Mouse (Mus musculus) limb, embryonic 14.5 days (tissue): Measurements from ENCODE around the gene Casp6. TPM values are rescaled to one million over a fixed set of nuclear protein-coding genes. Genes with fewer than 3 reads are reported as not detected.

Source experiments
- ATAC-seq: fragments of 200-750 bp; cut with Nextera tagmentation; 2 replicates; pipeline ENCODE4 v1.8.0; 2017; ENCODE audit warnings: low read depth, moderate number of reproducible peaks, moderate TSS enrichment; ENCODE audit not compliant: low FRiP score
- DNase-seq: peaks from one replicate; pipeline ENCODE4 v3.0.0-alpha.2; 2015; ENCODE audit warnings: low spot score
- H3K27ac ChIP-seq: fragments of 300-500 bp; sonication (generic); replicated peaks from 2 replicates; pipeline ENCODE4 v1.5.1; 2014; ENCODE audit warnings: low read depth, mild to moderate bottlenecking, low read length, moderate library complexity, mixed read lengths
- H3K27me3 ChIP-seq: fragments of 300-500 bp; sonication (generic); 2 replicates; pipeline ENCODE4 v1.6.1; 2014; ENCODE audit warnings: low read length, mixed read lengths; ENCODE audit not compliant: control insufficient read depth, insufficient read depth
- H3K36me3 ChIP-seq: fragments of 300-500 bp; sonication (generic); 2 replicates; pipeline ENCODE4 v1.6.1; 2014; ENCODE audit warnings: mild to moderate bottlenecking, low read length, moderate library complexity, mixed read lengths; ENCODE audit not compliant: control insufficient read depth, insufficient read depth
- H3K4me1 ChIP-seq: fragments of 300-500 bp; sonication (generic); 2 replicates; pipeline ENCODE4 v1.6.1; 2014; ENCODE audit warnings: antibody characterized with exemption, low read length, mixed read lengths; ENCODE audit not compliant: control insufficient read depth, insufficient read depth
- H3K4me2 ChIP-seq: fragments of 300-500 bp; sonication (generic); replicated peaks from 2 replicates; pipeline ENCODE4 v1.6.1; 2014; ENCODE audit warnings: low read depth, mild to moderate bottlenecking, low read length, moderate library complexity; ENCODE audit not compliant: severe bottlenecking
- H3K4me3 ChIP-seq: fragments of 300-500 bp; sonication (generic); replicated peaks from 2 replicates; pipeline ENCODE4 v1.5.1; 2014; ENCODE audit warnings: low read length
- H3K9ac ChIP-seq: fragments of 300-500 bp; sonication (generic); 2 replicates; pipeline ENCODE4 v1.6.1; 2014; ENCODE audit warnings: mild to moderate bottlenecking, low read depth, low read length, moderate library complexity; ENCODE audit not compliant: severe bottlenecking
- H3K9me3 ChIP-seq: fragments of 300-500 bp; sonication (generic); 2 replicates; pipeline ENCODE4 v1.6.1; 2016; ENCODE audit warnings: low read length; ENCODE audit not compliant: control insufficient read depth
- POLR2A ChIP-seq: fragments of 200-500 bp; IDR thresholded peaks from 2 replicates; pipeline ENCODE4 v1.8.0; 2012; ENCODE audit warnings: inconsistent platforms, mild to moderate bottlenecking, moderate library complexity, borderline replicate concordance; ENCODE audit not compliant: insufficient read depth, insufficient read length; ENCODE audit errors: extremely low read depth
- WGBS: fragments of 180-500 bp; shearing (Covaris S2); extraction: QIAGEN DNeasy Blood & Tissue Kit; methylation state at CpG from one replicate; pipeline ENCODE4 v1.1.7; 2014; 5-methylcytosine and 5-hydroxymethylcytosine counted together
- polyA plus RNA-seq, 2 experiments: library from polyadenylated mRNA; depleted of rRNA in 1 of 2; stranded (reverse) in 1 of 2; unstranded in 1 of 2; fragments of >200 nt; fragmentation: Nextera tagmentation in 1 of 2; extraction: Ambion mirVana in 1 of 2; gene quantifications; 2 replicates each; pipeline versions ENCODE4 v1.2.1 to v1.2.3; 2012 to 2014

Casp6 gene
- polyA plus RNA-seq, 2 experiments, result 54.9 to 61.4 TPM

- Histone ChIP-seq H3K9me3 (no peaks in the 10 kb centered on the region), H3K4me3 (no peak overlapping the region), H3K4me2 (no peak overlapping the region), H3K9ac (no peak overlapping the region), H3K36me3 (no peaks in the 10 kb centered on the region), H3K27me3 (no peaks in the 10 kb centered on the region), H3K4me1 (no peaks in the 10 kb centered on the region; the same call in 1 of the 2 replicates), H3K27ac (no peak overlapping the region)
- no peak for TF ChIP-seq POLR2A
- DNase-seq (no peak), ATAC-seq (no peak)
- 15% methylated on average over 3 of the region's 3 CpGs for WGBS
Observed at GRCm38 (mm10) chr3:129937848-129938247, 36.6 kb downstream of the Casp6 start.

GRCm38 (mm10) chr3:129939058-129939457, 37.8 kb downstream of the Casp6 start:
- H3K4me1 ChIP-seq, result no peaks in the 10 kb centered on the region; the same call in 1 of the 2 replicates
- no peak overlapping the region for H3K27ac ChIP-seq
- DNase-seq (no peak), ATAC-seq (no peak)
- no peaks in the 10 kb centered on the region for H3K27me3 ChIP-seq
- no peaks in the 10 kb centered on the region for H3K9me3 ChIP-seq
- TF ChIP-seq POLR2A, result no peak
- H3K9ac ChIP-seq, result no peak overlapping the region
- H3K36me3 ChIP-seq, result no peaks in the 10 kb centered on the region
- H3K4me3 ChIP-seq, result no peak overlapping the region
- no peak overlapping the region for H3K4me2 ChIP-seq
- WGBS, result 35% methylated on average over 7 of the region's 7 CpGs

GRCm38 (mm10) chr3:129940780-129941179, 39.6 kb downstream of the Casp6 start:
- H3K36me3 ChIP-seq, result no peaks in the 10 kb centered on the region
- H3K9ac ChIP-seq, result no peak overlapping the region
- H3K9me3 ChIP-seq, result no peaks in the 10 kb centered on the region
- 94% methylated on average over 2 of the region's 2 CpGs for WGBS
- no peak for ATAC-seq
- no peak overlapping the region for H3K4me2 ChIP-seq
- TF ChIP-seq POLR2A, result no peak
- H3K27ac ChIP-seq, result no peak overlapping the region
- no peaks in the 10 kb centered on the region for H3K27me3 ChIP-seq
- H3K4me3 ChIP-seq, result no peak overlapping the region
- DNase-seq, result no peak
- no peaks in the 10 kb centered on the region; the same call in 1 of the 2 replicates for H3K4me1 ChIP-seq

GRCm38 (mm10) chr3:129941291-129941690, 40.1 kb downstream of the Casp6 start:
- no peaks in the 10 kb centered on the region; the same call in 1 of the 2 replicates for H3K4me1 ChIP-seq
- ATAC-seq (no peak), DNase-seq (no peak)
- H3K27ac ChIP-seq, result no peak overlapping the region
- WGBS, result 94% methylated on average over 1 of the region's 1 CpGs
- no peak overlapping the region for H3K9ac ChIP-seq
- no peaks in the 10 kb centered on the region for H3K9me3 ChIP-seq
- H3K36me3 ChIP-seq, result no peaks in the 10 kb centered on the region
- no peaks in the 10 kb centered on the region for H3K27me3 ChIP-seq
- no peak overlapping the region for H3K4me3 ChIP-seq
- TF ChIP-seq POLR2A, result no peak
- no peak overlapping the region for H3K4me2 ChIP-seq

GRCm38 (mm10) chr3:129943813-129944212, 42.6 kb downstream of the Casp6 start:
- Histone ChIP-seq H3K4me3 (no peak overlapping the region), H3K9ac (no peak overlapping the region), H3K36me3 (no peaks in the 10 kb centered on the region), H3K27ac (no peak overlapping the region), H3K9me3 (no peaks in the 10 kb centered on the region), H3K27me3 (no peaks in the 10 kb centered on the region), H3K4me1 (no peaks in the 10 kb centered on the region), H3K4me2 (no peak overlapping the region)
- WGBS, result 54% methylated on average over 4 of the region's 4 CpGs
- ATAC-seq (no peak), DNase-seq (no peak)
- no peak for TF ChIP-seq POLR2A

- ATAC-seq, result no peak
- Histone ChIP-seq H3K27ac (no peak overlapping the region), H3K4me2 (no peak overlapping the region), H3K27me3 (no peaks in the 10 kb centered on the region), H3K4me1 (no peaks in the 10 kb centered on the region), H3K4me3 (no peak overlapping the region), H3K36me3 (no peaks in the 10 kb centered on the region), H3K9me3 (no peaks in the 10 kb centered on the region), H3K9ac (no peak overlapping the region)
- DNase-seq, result no peak
- no peak for TF ChIP-seq POLR2A
- 73% methylated on average over 5 of the region's 5 CpGs for WGBS
Observed at GRCm38 (mm10) chr3:129946217-129946914, 45.1 kb downstream of the Casp6 start.
